Mouse (Mus musculus): ENCODE results near the gene Ick.

GRCm38 (mm10) chr9:78103965-78104560 lies 4.9 kb upstream of the Ick start:
- TF ChIP-seq EP300 (IDR thresholded peaks at IDR 0.05; ENCODE audit: insufficient read depth, low read depth, low read length): no peak
- TF ChIP-seq POLR2A (IDR thresholded peaks at IDR 0.05; ENCODE audit: insufficient read depth, low read depth, low read length): no peak
- no peak for TF ChIP-seq CTCF (IDR thresholded peaks at IDR 0.05)
